ENCODE assay signal across 15 mouse cellular contexts in the genomic region with DNA sequence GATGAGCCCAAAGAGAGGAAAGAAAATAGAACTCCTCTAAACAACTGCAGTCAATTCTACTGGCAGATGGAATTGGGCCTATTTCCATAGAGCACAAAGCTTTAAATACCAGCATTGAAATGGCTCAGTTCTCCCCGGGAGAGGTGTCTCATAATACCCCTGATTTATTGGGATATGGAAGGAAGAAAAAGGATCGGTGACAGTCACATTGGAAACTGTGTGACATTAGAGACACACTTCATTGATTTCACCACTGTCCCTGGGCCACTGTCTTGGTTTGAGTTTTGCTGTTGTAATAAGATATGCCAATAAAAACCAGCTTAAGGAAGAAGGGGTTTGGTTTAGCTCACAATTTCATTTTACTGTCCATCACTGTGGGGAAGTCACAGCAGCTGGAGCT.
"Had no signal": no experiment of that assay in that cellular context is flagged by ENCODE, and none has a peak within 500 bp of the region (broad histone marks: within the 10 kb centered on the region; RNA-seq: fewer than 3 reads in every experiment).

No protein-coding gene starts in this region.

- ATAC-seq: midbrain, embryonic 16.5 days had no signal

- H3K27me3 ChIP-seq: midbrain, embryonic 12.5 days; stomach, embryonic 15.5 days had no signal

- H3K4me3 ChIP-seq: midbrain, embryonic 10.5 days; midbrain, embryonic 12.5 days; myocyte; stomach, embryonic 15.5 days had no signal

- H3K27ac ChIP-seq: midbrain, embryonic 10.5 days; midbrain, embryonic 12.5 days; stomach, embryonic 15.5 days; stomach, postnatal 0 days had no signal

- H3K4me1 ChIP-seq: midbrain, embryonic 12.5 days; stomach, embryonic 15.5 days had no signal

- DNase-seq: lung, adult 18-20 months; lung, embryonic 14.5 days; lung, postnatal 10 days; lung, postnatal 4 days; midbrain, embryonic 14.5 days; right cerebral cortex, postnatal 14 days; thymus, adult 2 months; thymus, postnatal 25 days; thymus, postnatal 4 days had no signal

- H3K9me3 ChIP-seq: midbrain, embryonic 10.5 days; midbrain, embryonic 12.5 days; stomach, embryonic 15.5 days had no signal

- H3K9ac ChIP-seq: lung, embryonic 14.5 days; midbrain, embryonic 12.5 days; stomach, embryonic 15.5 days had no signal

- H3K4me2 ChIP-seq: lung, embryonic 14.5 days; midbrain, embryonic 12.5 days; stomach, embryonic 15.5 days had no signal

- H3K36me3 ChIP-seq: midbrain, embryonic 10.5 days; midbrain, embryonic 12.5 days; stomach, embryonic 15.5 days had no signal
